Mouse (Mus musculus) thymus, postnatal 36 days (tissue): ENCODE data around the gene Bcl2l1.

Source experiments
- DNase-seq, 2 experiments: peaks; one replicate each; pipeline ENCODE4 v3.0.0; 2022; ENCODE audit warnings: mixed read lengths in 2 of 2

Gene Bcl2l1

GRCm38 (mm10) chr2:152736090-152736601 is 95.4 kb downstream of the Bcl2l1 start, which contains the start of gene Id1:
Gene Id1, plus strand, starts transcription at chr2:152736251.
- DNase-seq, result peak; percentile 66 to 75

- DNase-seq, result peak; percentile 76 to 84
Observed at GRCm38 (mm10) chr2:152734984-152735383, 96.5 kb downstream of the Bcl2l1 start.

- no peak for DNase-seq
Observed at GRCm38 (mm10) chr2:152734501-152734900, 97.0 kb downstream of the Bcl2l1 start.

- DNase-seq, result no peak
Observed at GRCm38 (mm10) chr2:152733201-152733600, 98.3 kb downstream of the Bcl2l1 start.
